Mouse (Mus musculus) midbrain, postnatal 0 days (tissue): ENCODE measurements around the gene Lin7b. TPM values are rescaled to one million over a fixed set of nuclear protein-coding genes. Genes with fewer than 3 reads are reported as not detected.
"Not testable (repeated sequence)": the region's sequence is repeated elsewhere in the genome, so short reads cannot be mapped to it uniquely, and the experiment has no call there.

Source experiments
- ATAC-seq: fragments of 200-750 bp; cut with Nextera tagmentation; 2 replicates; pipeline ENCODE4 v1.8.0; 2017; ENCODE audit warnings: moderate number of reproducible peaks, mild to moderate bottlenecking, moderate TSS enrichment, moderate library complexity; ENCODE audit not compliant: low FRiP score
- DNase-seq: peaks from one replicate; pipeline ENCODE4 v3.0.0-alpha.2; 2015; ENCODE audit warnings: low spot score
- H3K27ac ChIP-seq: fragments of 300-500 bp; sonication (generic); 2 replicates; pipeline ENCODE4 v1.5.1; 2014; ENCODE audit warnings: low read depth, mild to moderate bottlenecking, low read length, mixed read lengths
- H3K27me3 ChIP-seq: fragments of 300-500 bp; sonication (generic); 2 replicates; pipeline ENCODE4 v1.6.1; 2014; ENCODE audit warnings: low read length, control low read depth, mixed read lengths; ENCODE audit not compliant: insufficient read depth
- H3K36me3 ChIP-seq: fragments of 300-500 bp; sonication (generic); 2 replicates; pipeline ENCODE4 v1.6.1; 2014; ENCODE audit warnings: low read length, control low read depth, mixed read lengths; ENCODE audit not compliant: insufficient read depth
- H3K4me1 ChIP-seq: fragments of 300-500 bp; sonication (generic); 2 replicates; pipeline ENCODE4 v1.6.1; 2014; ENCODE audit warnings: mild to moderate bottlenecking, control low read depth, antibody characterized with exemption, low read length, mixed read lengths; ENCODE audit not compliant: insufficient read depth
- H3K4me2 ChIP-seq: fragments of 300-500 bp; sonication (generic); 2 replicates; pipeline ENCODE4 v1.6.1; 2014; ENCODE audit warnings: low read depth, mild to moderate bottlenecking, low read length, mixed read lengths; ENCODE audit not compliant: poor library complexity, severe bottlenecking
- H3K4me3 ChIP-seq: fragments of 300-500 bp; sonication (generic); 2 replicates; pipeline ENCODE4 v1.5.1; 2014; ENCODE audit warnings: low read depth, mild to moderate bottlenecking, low read length, moderate library complexity
- H3K9ac ChIP-seq: fragments of 300-500 bp; sonication (generic); replicated peaks from 2 replicates; pipeline ENCODE4 v1.6.1; 2014; ENCODE audit warnings: mild to moderate bottlenecking, low read length, moderate library complexity, mixed read lengths; ENCODE audit not compliant: poor library complexity, severe bottlenecking
- H3K9me3 ChIP-seq: fragments of 300-500 bp; sonication (generic); 2 replicates; pipeline ENCODE4 v1.6.1; 2016; ENCODE audit warnings: low read length, control low read depth
- CTCF ChIP-seq: IDR thresholded peaks from 2 replicates; pipeline ENCODE4 v1.5.1; 2016; ENCODE audit warnings: antibody characterized with exemption, mild to moderate bottlenecking
- WGBS: fragments of 180-500 bp; shearing (Covaris S2); extraction: QIAGEN DNeasy Blood & Tissue Kit; methylation state at CpG from one replicate; pipeline ENCODE4 v1.1.7; 2014; 5-methylcytosine and 5-hydroxymethylcytosine counted together
- polyA plus RNA-seq: library from polyadenylated mRNA; unstranded; fragments of >200 nt; fragmentation: Nextera tagmentation; extraction: Ambion mirVana; gene quantifications from 2 replicates; pipeline ENCODE4 v1.2.1, GENCODE M21; 2015
- total RNA-seq: library from RNA; depleted of rRNA; stranded (reverse); fragments of >200 nt; gene quantifications from 2 replicates; pipeline ENCODE4 v1.2.3, GENCODE M21; 2014

Gene Lin7b
- total and polyA plus RNA-seq, 2 experiments from 2014 or later: 59.9 to 68.6 TPM

GRCm38 (mm10) chr7:45360404-45361125, 9.8 kb downstream of the Lin7b start:
- DNase-seq: no peak
- Histone ChIP-seq H3K9ac (no peak overlapping the region), H3K27ac (no peak overlapping the region), H3K4me1 (peaks cover 20% of the 10 kb centered on the region; the same call in 1 of the 2 replicates), H3K4me3 (peak overlapping the region; percentile 41; the same call in 1 of the 2 replicates), H3K27me3 (no peaks in the 10 kb centered on the region), H3K36me3 (peaks cover 20% of the 10 kb centered on the region), H3K4me2 (peak overlapping the region; percentile 78; the same call in 1 of the 2 replicates), H3K9me3 (no peaks in the 10 kb centered on the region)
- 0 out of 2 replicates have a peak, but pooled peaks have one; percentile 1 for ATAC-seq
- no peak for TF ChIP-seq CTCF
- WGBS: 56% methylated on average over 17 of the region's 18 CpGs

GRCm38 (mm10) chr7:45359081-45359480, 11.3 kb downstream of the Lin7b start:
- peaks cover 28% of the 10 kb centered on the region for H3K36me3 ChIP-seq
- not testable (repeated sequence) for H3K4me3 ChIP-seq
- WGBS: 74% methylated on average over 10 of the region's 11 CpGs

GRCm38 (mm10) chr7:45356087-45356486, 14.3 kb downstream of the Lin7b start:
- Histone ChIP-seq H3K9ac (no peak overlapping the region), H3K4me2 (no peak overlapping the region), H3K4me3 (no peak overlapping the region), H3K27ac (no peak overlapping the region), H3K27me3 (no peaks in the 10 kb centered on the region), H3K36me3 (peaks cover 42% of the 10 kb centered on the region), H3K9me3 (no peaks in the 10 kb centered on the region), H3K4me1 (no peaks in the 10 kb centered on the region)
- DNase-seq (no peak), ATAC-seq (no peak)
- WGBS: 59% methylated on average over 13 of the region's 13 CpGs
- no peak for TF ChIP-seq CTCF

More at GRCm38 (mm10) chr7:45359081-45359480, 11.3 kb downstream of the Lin7b start:
- DNase-seq, H3K27me3 ChIP-seq, ATAC-seq, H3K27ac ChIP-seq, H3K9ac ChIP-seq, H3K9me3 ChIP-seq, H3K4me2 ChIP-seq: not testable (repeated sequence)
- peaks cover 14% of the 10 kb centered on the region; the same call in 1 of the 2 replicates for H3K4me1 ChIP-seq

GRCm38 (mm10) chr7:45355318-45356020, 14.9 kb downstream of the Lin7b start:
- no peak overlapping the region for H3K4me2 ChIP-seq
- H3K27ac ChIP-seq: no peak overlapping the region
- peaks cover 48% of the 10 kb centered on the region for H3K36me3 ChIP-seq
- H3K4me1 ChIP-seq: no peaks in the 10 kb centered on the region
- H3K9me3 ChIP-seq: no peaks in the 10 kb centered on the region
- DNase-seq (no peak), ATAC-seq (no peak)
- WGBS: 77% methylated on average over 15 of the region's 15 CpGs
- no peak overlapping the region for H3K9ac ChIP-seq
- H3K27me3 ChIP-seq: no peaks in the 10 kb centered on the region
- no peak overlapping the region for H3K4me3 ChIP-seq
- TF ChIP-seq CTCF: no peak

GRCm38 (mm10) chr7:45353041-45353440, 17.3 kb downstream of the Lin7b start:
- DNase-seq: no peak
- no peak for ATAC-seq
- TF ChIP-seq CTCF: no peak
- Histone ChIP-seq H3K4me2 (no peak overlapping the region), H3K36me3 (peaks cover 63% of the 10 kb centered on the region), H3K4me1 (no peaks in the 10 kb centered on the region), H3K27me3 (no peaks in the 10 kb centered on the region), H3K27ac (no peak overlapping the region), H3K9ac (no peak overlapping the region), H3K9me3 (no peaks in the 10 kb centered on the region), H3K4me3 (no peak overlapping the region)
- WGBS: 26% methylated on average over 5 of the region's 5 CpGs

- TF ChIP-seq CTCF: no peak
- no peak overlapping the region for H3K4me2 ChIP-seq
- no peaks in the 10 kb centered on the region for H3K27me3 ChIP-seq
- H3K4me3 ChIP-seq: no peak overlapping the region
- H3K4me1 ChIP-seq: no peaks in the 10 kb centered on the region
- H3K27ac ChIP-seq: no peak overlapping the region
- DNase-seq: no peak
- ATAC-seq: no peak
- H3K36me3 ChIP-seq: peaks cover 60% of the 10 kb centered on the region
- WGBS: 78% methylated on average over 13 of the region's 13 CpGs
- no peaks in the 10 kb centered on the region for H3K9me3 ChIP-seq
- H3K9ac ChIP-seq: no peak overlapping the region
These were observed 23.5 kb downstream of the Lin7b start for GRCm38 (mm10) chr7:45346905-45347304.
